Mouse (Mus musculus): Measurements from ENCODE around the gene Pgam5.

The Pgam5 gene

DNA sequence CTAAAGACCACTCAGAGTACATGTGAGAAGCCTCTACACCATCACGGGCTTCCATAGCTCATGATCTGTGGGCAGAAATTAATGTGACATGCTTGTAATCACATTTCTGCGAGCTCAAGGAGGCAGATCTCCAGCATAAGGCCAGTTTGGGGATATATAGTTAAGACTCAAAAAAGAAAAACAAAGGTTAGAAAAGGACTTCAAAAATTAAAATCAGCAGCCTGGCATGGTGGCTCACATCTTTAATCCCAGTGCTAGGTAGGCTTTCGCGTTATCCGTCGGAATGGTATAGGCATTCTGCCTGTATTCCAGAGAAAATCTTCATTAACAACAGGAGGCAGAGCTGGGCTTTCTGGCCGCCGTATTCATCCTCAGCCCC is 39.3 kb downstream of the Pgam5 start:
- peak in 1 of 2 experiments; percentile 15 for DNase-seq (ENCODE audit: low spot score in 2 of 2)

DNA sequence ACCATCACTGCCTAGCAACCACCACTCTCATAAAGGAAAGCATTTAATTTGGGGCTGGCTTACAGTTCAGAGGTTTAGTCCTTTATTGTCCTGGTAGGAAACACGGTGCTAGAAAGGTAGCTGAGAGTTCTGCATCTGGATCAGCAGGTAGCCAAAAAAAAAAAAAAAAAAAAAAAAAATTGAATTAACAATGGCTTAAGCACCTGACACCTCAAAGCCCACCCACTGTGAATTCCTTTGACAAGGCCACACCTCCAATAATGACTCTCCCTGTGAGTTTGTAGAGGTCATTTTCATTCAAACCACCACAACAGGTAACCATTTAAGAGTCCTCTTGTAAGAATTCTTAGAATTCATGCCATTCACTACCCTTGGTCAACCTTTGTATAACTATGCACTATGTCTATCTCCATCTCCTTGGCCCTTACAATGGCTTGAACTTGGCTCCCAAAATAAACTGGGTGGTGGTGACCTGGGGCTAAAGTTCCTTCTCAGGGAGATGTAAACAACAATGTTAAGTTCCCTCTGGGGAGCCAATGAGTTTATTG is 42.3 kb downstream of the Pgam5 start:
- no peak for DNase-seq (ENCODE audit: low spot score in 2 of 2)

DNA sequence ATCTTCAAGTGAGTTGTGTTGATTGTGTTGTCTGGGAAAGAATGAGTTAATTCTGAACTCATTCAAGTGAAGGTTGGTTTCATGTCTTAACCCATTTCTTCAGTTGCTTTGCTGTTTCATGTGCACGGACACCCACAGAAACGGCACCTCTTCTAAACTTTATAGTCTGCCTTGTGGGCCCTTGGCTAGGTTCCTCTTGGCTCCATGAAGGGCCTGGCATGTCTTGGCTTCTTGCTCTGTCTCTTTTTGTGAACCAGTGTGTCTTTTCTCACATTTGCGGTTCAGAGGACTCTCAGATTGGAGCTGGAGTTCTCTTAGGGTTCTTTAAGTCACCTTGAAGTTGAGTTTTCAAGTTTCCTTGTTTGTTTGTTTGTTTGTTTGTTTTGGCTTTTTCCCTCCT is 44.7 kb downstream of the Pgam5 start:
- DNase-seq (ENCODE audit: low spot score in 2 of 2): no peak

GRCm38 (mm10) chr5:110222757-110223156 is 47.0 kb downstream of the Pgam5 start:
- DNase-seq (ENCODE audit: low spot score in 2 of 2): no peak

DNA sequence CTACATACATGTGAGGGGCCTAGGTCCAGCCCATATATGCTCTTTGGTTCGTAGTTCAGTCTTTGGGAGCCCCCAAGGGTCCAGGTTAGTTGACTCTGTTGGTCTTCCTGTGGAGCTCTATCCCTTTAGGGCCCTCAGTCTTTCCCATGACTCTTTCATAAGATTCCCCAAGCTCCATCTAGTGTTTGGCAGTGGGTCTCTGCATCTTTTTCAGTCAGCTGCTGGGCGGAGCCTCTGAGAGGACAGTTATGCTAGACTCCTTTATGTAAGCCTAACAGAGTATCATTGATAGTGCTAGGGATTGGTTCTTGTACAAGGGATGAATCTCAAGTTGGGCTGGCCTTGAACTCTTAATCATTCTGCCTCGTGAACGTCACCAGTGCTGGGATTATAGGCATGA is 49.4 kb downstream of the Pgam5 start:
- no peak for DNase-seq (ENCODE audit: low spot score in 2 of 2)

DNA sequence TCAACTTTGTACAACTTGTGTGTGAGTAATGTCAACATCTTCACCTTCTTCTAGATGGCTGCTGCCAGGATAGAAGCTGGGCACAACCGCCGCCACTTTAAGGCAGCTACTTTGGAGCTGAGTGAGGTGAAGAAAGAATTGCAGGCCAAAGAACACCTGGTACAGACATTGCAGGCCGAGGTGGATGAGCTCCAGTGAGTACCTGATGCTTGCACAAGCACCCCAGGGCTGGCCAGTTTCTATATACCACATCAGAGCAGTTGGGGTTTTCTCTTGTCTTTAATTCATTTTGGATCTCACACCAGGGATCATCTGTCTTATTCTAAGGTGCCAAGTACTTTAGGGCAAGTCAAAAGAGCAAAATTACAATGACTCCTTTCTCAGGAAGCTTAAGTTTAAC is 52.9 kb downstream of the Pgam5 start:
- DNase-seq (ENCODE audit: low spot score in 2 of 2): no peak

GRCm38 (mm10) chr5:110211312-110211711 is 58.4 kb downstream of the Pgam5 start:
- DNase-seq (ENCODE audit: low spot score in 2 of 2): no peak
